Mouse (Mus musculus) heart, embryonic 11.5 days (tissue): ENCODE results near the gene Idnk. TPM values are rescaled to one million over a fixed set of nuclear protein-coding genes. Genes with fewer than 3 reads are reported as not detected.

Experiments used
- ATAC-seq: fragments of 200-750 bp; cut with Nextera tagmentation; replicated peaks from 2 replicates; pipeline ENCODE4 v1.8.0; 2017; ENCODE audit warnings: moderate library complexity; ENCODE audit not compliant: insufficient number of reproducible peaks, low FRiP score, low TSS enrichment
- H3K27ac ChIP-seq: fragments of 300-500 bp; sonication (generic); 2 replicates; pipeline ENCODE4 v1.5.1; 2014; ENCODE audit warnings: mild to moderate bottlenecking, low read depth, low read length
- H3K27me3 ChIP-seq: fragments of 300-500 bp; sonication (generic); 2 replicates; pipeline ENCODE4 v1.6.1; 2014; ENCODE audit warnings: mild to moderate bottlenecking, low read length, mixed read lengths; ENCODE audit not compliant: control insufficient read depth, insufficient read depth
- H3K36me3 ChIP-seq: fragments of 300-500 bp; sonication (generic); 2 replicates; pipeline ENCODE4 v1.6.1; 2014; ENCODE audit warnings: mild to moderate bottlenecking, low read length, moderate library complexity, mixed read lengths; ENCODE audit not compliant: control insufficient read depth, insufficient read depth
- H3K4me1 ChIP-seq: fragments of 300-500 bp; sonication (generic); 2 replicates; pipeline ENCODE4 v1.6.1; 2014; ENCODE audit warnings: low read length; ENCODE audit not compliant: control insufficient read depth, insufficient read depth
- H3K4me2 ChIP-seq: fragments of 300-500 bp; sonication (generic); 2 replicates; pipeline ENCODE4 v1.6.1; 2014; ENCODE audit warnings: mild to moderate bottlenecking, moderate library complexity
- H3K4me3 ChIP-seq: fragments of 300-500 bp; sonication (generic); 2 replicates; pipeline ENCODE4 v1.5.1; 2014; ENCODE audit warnings: low read depth, low read length
- H3K9ac ChIP-seq: fragments of 300-500 bp; sonication (generic); 2 replicates; pipeline ENCODE4 v1.6.1; 2014; ENCODE audit warnings: mild to moderate bottlenecking, low read depth, low read length, moderate library complexity
- H3K9me3 ChIP-seq: fragments of 300-500 bp; sonication (generic); replicated peaks from 2 replicates; pipeline ENCODE4 v1.6.1; 2016; ENCODE audit warnings: low read length; ENCODE audit not compliant: control insufficient read depth
- WGBS: fragments of 180-500 bp; shearing (Covaris S2); extraction: QIAGEN DNeasy Blood & Tissue Kit; methylation state at CpG from one replicate; pipeline ENCODE4 v1.1.7; 2014; ENCODE audit not compliant: insufficient replicate concordance; 5-methylcytosine and 5-hydroxymethylcytosine counted together
- polyA plus RNA-seq: library from polyadenylated mRNA; unstranded; fragments of >200 nt; fragmentation: Nextera tagmentation; extraction: Ambion mirVana; gene quantifications from 2 replicates; pipeline ENCODE4 v1.2.1, GENCODE M21; 2014

Gene Idnk
- polyA plus RNA-seq, 1 experiment from 2014 or later: 30.7 TPM

- ATAC-seq: no peak
- Histone ChIP-seq H3K27ac (no peak overlapping the region), H3K9me3 (no peaks in the 10 kb centered on the region)
These were observed 34.6 kb upstream of the Idnk start for GRCm38 (mm10) chr13:58122786-58123297.

GRCm38 (mm10) chr13:58123381-58123780, 34.1 kb upstream of the Idnk start:
- 0 out of 2 replicates have a peak, but pooled peaks cover 6% of the 10 kb centered on the region for H3K4me1 ChIP-seq
- no peak overlapping the region for H3K9ac ChIP-seq
- H3K4me3 ChIP-seq: no peak overlapping the region
- no peak overlapping the region for H3K4me2 ChIP-seq
- WGBS: 72% methylated on average over 8 of the region's 8 CpGs
- no peaks in the 10 kb centered on the region for H3K9me3 ChIP-seq
- no peaks in the 10 kb centered on the region for H3K27me3 ChIP-seq
- no peak overlapping the region for H3K27ac ChIP-seq
- no peak for ATAC-seq
- peaks cover 4% of the 10 kb centered on the region; the same call in 1 of the 2 replicates for H3K36me3 ChIP-seq

More at GRCm38 (mm10) chr13:58122786-58123297, 34.6 kb upstream of the Idnk start:
- H3K4me1 ChIP-seq: 0 out of 2 replicates have a peak, but pooled peaks cover 6% of the 10 kb centered on the region
- H3K4me2 ChIP-seq: no peak overlapping the region
- H3K9ac ChIP-seq: no peak overlapping the region
- no peak overlapping the region for H3K4me3 ChIP-seq
- H3K36me3 ChIP-seq: peaks cover 4% of the 10 kb centered on the region; the same call in 1 of the 2 replicates
- 82% methylated on average over 10 of the region's 10 CpGs for WGBS
- no peaks in the 10 kb centered on the region for H3K27me3 ChIP-seq

- Histone ChIP-seq H3K4me3 (no peak overlapping the region), H3K27me3 (no peaks in the 10 kb centered on the region), H3K36me3 (peaks cover 4% of the 10 kb centered on the region; the same call in 1 of the 2 replicates), H3K27ac (no peak overlapping the region), H3K9ac (no peak overlapping the region), H3K9me3 (no peaks in the 10 kb centered on the region), H3K4me1 (0 out of 2 replicates have a peak, but pooled peaks cover 6% of the 10 kb centered on the region), H3K4me2 (no peak overlapping the region)
- 84% methylated on average over 3 of the region's 3 CpGs for WGBS
- ATAC-seq: no peak
These were observed 33.2 kb upstream of the Idnk start for GRCm38 (mm10) chr13:58124278-58124677.

GRCm38 (mm10) chr13:58124989-58125388, 32.5 kb upstream of the Idnk start:
- H3K27me3 ChIP-seq: no peaks in the 10 kb centered on the region
- H3K4me2 ChIP-seq: no peak overlapping the region
- WGBS: 52% methylated on average over 2 of the region's 2 CpGs
- H3K9me3 ChIP-seq: no peaks in the 10 kb centered on the region
- peaks cover 9% of the 10 kb centered on the region; the same call in 1 of the 2 replicates for H3K4me1 ChIP-seq
- no peak for ATAC-seq
- H3K36me3 ChIP-seq: peaks cover 4% of the 10 kb centered on the region; the same call in 1 of the 2 replicates
- H3K9ac ChIP-seq: no peak overlapping the region
- no peak overlapping the region for H3K27ac ChIP-seq
- no peak overlapping the region for H3K4me3 ChIP-seq

- no peak overlapping the region for H3K27ac ChIP-seq
These were observed 31.3 kb upstream of the Idnk start for GRCm38 (mm10) chr13:58126126-58126525.

GRCm38 (mm10) chr13:58126862-58127765, 30.3 kb upstream of the Idnk start:
- no peaks in the 10 kb centered on the region for H3K9me3 ChIP-seq
- H3K27ac ChIP-seq: peak overlapping the region; percentile 100
- WGBS: under 1% methylated on average over 91 of the region's 92 CpGs
- no peak for ATAC-seq
- no peaks in the 10 kb centered on the region for H3K27me3 ChIP-seq
- H3K9ac ChIP-seq: peak overlapping the region; percentile 100
- H3K4me1 ChIP-seq: peaks cover 12% of the 10 kb centered on the region; the same call in 1 of the 2 replicates
- peak overlapping the region; percentile 98 for H3K4me3 ChIP-seq
- peaks cover 4% of the 10 kb centered on the region; the same call in 1 of the 2 replicates for H3K36me3 ChIP-seq
- H3K4me2 ChIP-seq: peak overlapping the region; percentile 75

More at GRCm38 (mm10) chr13:58126126-58126525, 31.3 kb upstream of the Idnk start:
- H3K9ac ChIP-seq: no peak overlapping the region; the same call in 1 of the 2 replicates
- H3K4me1 ChIP-seq: peaks cover 12% of the 10 kb centered on the region; the same call in 1 of the 2 replicates
- H3K4me3 ChIP-seq: peak overlapping the region; percentile 98
- no peaks in the 10 kb centered on the region for H3K9me3 ChIP-seq
- H3K27me3 ChIP-seq: no peaks in the 10 kb centered on the region
- WGBS: 36% methylated on average over 7 of the region's 7 CpGs
- peaks cover 4% of the 10 kb centered on the region; the same call in 1 of the 2 replicates for H3K36me3 ChIP-seq
- no peak for ATAC-seq
- peak overlapping the region; percentile 75 for H3K4me2 ChIP-seq

GRCm38 (mm10) chr13:58127766-58128361, 29.6 kb upstream of the Idnk start:
- H3K9me3 ChIP-seq: no peaks in the 10 kb centered on the region
- WGBS: under 1% methylated on average over 78 of the region's 81 CpGs
- H3K36me3 ChIP-seq: peaks cover 4% of the 10 kb centered on the region; the same call in 1 of the 2 replicates
- H3K4me2 ChIP-seq: peak overlapping the region; percentile 75
- peak; percentile 12; the same call in 1 of the 2 replicates for ATAC-seq
- peak overlapping the region; percentile 100 for H3K9ac ChIP-seq
- H3K27me3 ChIP-seq: no peaks in the 10 kb centered on the region
- H3K27ac ChIP-seq: peak overlapping the region; percentile 100
- peaks cover 12% of the 10 kb centered on the region; the same call in 1 of the 2 replicates for H3K4me1 ChIP-seq
- H3K4me3 ChIP-seq: peak overlapping the region; percentile 98

- WGBS: under 1% methylated on average over 51 of the region's 62 CpGs
- Histone ChIP-seq H3K4me3 (peak within 1 kb of the TSS; percentile 98), H3K9ac (peak within 1 kb of the TSS; percentile 100), H3K27me3 (no peaks in the 10 kb centered on the region), H3K4me2 (peak within 1 kb of the TSS; percentile 75), H3K27ac (peak within 1 kb of the TSS; percentile 100), H3K9me3 (no peaks in the 10 kb centered on the region), H3K4me1 (peaks cover 12% of the 10 kb centered on the region; the same call in 1 of the 2 replicates), H3K36me3 (peaks cover 4% of the 10 kb centered on the region; the same call in 1 of the 2 replicates)
- peak; percentile 95 for ATAC-seq
These were observed 29.1 kb upstream of the Idnk start, which contains the start of gene Hnrnpa0 for GRCm38 (mm10) chr13:58128396-58128767. Gene Hnrnpa0 (minus strand): TSS chr13:58128556.
